Mouse (Mus musculus) 3T3-L1 (cell line): ENCODE measurements around the gene Cyp4a29.
"Not testable (repeated sequence)": the region's sequence is repeated elsewhere in the genome, so short reads cannot be mapped to it uniquely, and the experiment has no call there.

ENCODE experiments used
- DNase-seq: peaks from one replicate; pipeline ENCODE4 v3.0.0-alpha.2; 2015; ENCODE audit warnings: low read depth, low spot score

The Cyp4a29 gene

DNA sequence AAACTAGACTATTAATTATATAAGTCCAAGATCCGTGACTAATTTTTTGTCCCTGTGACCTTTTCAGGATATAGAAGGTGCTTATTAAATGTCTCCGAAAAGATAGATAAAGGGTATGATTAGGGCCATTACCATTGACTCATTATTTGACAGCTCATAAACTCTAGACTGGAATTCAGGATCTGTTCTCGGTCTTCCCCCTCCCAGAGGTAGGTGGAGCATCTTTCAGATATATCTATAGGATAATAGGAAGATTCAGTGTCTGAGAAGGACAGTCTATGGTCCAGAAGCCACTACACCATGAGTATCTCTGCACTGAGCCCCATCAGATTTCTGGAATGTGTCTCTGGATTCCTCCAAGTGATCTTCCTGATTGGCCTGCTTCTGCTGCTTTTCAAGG is at the start of gene Cyp4a29:
Gene Cyp4a29, plus strand, starts transcription at position 301 of the 400 bp plus-strand sequence.
- DNase-seq, result no peak

DNA sequence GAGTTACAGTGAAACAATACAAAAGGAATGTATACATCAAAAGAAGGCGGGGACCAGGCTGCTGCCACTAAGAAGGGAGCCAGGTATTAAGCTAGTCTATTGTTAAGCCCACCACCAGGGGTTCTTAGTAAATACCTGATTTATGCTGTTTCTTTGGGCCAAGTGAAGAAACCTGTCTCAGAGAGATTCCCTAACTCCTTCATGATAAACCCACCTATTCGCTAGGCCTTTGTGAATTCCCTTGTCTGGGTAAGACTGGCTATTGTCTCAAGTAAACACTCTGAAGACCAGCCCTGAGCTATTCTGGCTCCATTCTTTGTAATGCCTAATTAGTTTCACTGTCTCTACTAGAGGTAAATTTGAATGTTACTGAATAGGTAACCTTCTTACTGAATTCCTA is 9.0 kb upstream of the Cyp4a29 start:
- not testable (repeated sequence) for DNase-seq

DNA sequence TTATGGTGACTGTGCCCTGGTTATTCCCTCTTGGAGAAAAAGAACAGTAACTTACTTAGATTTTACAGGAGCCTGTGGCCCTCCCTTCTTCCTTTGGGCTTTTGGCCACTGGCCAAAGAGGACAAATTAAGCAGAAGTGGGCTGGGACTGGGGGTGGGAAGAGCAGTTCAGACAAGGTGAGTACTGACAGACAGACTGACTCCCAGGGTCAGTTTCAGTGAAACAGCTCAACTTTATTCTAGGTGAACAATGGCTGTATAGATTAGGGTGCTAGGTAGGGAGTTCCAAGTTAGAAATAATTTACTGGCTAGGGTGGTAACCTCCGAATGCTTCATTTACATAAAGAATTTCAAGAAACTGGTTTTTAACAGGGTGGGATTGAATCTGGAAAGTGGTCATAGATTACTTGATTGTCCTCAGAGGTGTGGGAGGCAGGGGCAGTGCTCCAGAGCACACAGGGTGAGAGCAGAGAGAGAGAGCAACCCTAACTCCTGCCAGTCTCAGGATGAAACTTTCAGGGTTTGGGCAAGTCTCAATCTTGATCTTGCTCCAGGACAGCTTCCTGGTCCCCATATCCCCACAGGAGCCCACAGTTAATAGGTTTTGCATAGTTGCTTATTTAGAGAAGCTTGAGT is 5.3 kb upstream of the Cyp4a29 start:
- DNase-seq, result no peak

DNA sequence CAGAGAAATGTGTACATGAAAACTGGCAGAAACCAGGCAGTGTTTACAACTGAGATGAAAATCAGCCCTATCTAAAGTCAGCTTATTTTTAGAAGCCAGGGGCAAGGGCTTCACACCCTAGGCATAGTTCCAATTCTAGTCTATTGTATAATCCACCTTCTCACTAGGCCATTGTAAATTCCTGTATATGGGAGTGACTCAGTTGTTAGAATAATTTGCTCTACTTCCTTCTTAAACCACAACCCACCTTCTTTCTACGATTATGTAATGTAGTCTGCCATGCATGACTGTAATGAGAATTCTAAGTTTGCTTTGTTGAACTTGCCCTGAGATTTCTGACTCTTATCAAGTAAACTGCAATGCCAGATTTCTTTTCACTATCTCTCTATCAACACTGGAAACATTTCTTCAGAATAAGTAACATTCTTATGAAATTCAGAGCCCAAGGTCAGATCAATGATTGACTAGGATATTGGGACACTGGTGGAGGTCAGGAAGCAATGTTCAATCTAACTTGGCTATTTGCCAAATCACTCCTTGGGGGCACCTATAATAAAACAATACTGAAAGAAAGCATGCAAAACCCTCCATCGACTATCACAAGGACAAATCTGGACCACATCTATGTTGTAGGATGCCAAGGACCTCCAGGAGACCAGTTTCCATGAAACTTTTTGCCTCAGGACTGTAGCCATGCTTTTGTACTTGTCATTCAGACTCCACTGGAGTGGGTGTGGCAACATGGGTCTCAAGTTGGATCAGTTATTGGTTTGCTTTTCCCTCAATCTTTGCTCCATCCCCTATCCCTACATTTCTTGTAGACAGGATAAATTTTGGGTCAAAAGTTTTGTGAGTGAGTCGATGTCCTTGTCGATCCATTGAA is 23.0 kb downstream of the Cyp4a29 start:
- not testable (repeated sequence) for DNase-seq

DNA sequence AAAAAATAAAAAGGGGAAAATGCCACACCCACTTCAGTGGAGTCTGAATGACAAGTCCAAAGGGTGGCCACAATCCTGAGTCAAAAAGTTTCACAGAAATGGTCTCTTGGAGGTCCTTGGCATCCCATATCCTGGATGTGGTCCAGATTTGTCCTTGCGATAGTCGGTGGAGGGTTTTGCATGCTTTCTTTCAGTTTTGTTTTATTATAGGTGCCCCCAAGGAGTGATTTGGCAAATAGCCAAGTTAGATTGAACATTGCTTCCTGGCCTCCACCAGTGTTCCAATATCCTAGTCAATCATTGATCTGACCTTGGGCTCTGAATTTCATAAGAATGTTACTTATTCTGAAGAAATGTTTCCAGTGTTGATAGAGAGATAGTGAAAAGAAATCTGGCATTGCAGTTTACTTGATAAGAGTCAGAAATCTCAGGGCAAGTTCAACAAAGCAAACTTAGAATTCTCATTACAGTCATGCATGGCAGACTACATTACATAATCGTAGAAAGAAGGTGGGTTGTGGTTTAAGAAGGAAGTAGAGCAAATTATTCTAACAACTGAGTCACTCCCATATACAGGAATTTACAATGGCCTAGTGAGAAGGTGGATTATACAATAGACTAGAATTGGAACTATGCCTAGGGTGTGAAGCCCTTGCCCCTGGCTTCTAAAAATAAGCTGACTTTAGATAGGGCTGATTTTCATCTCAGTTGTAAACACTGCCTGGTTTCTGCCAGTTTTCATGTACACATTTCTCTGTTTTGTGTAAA is 36.5 kb downstream of the Cyp4a29 start:
- not testable (repeated sequence) for DNase-seq

DNA sequence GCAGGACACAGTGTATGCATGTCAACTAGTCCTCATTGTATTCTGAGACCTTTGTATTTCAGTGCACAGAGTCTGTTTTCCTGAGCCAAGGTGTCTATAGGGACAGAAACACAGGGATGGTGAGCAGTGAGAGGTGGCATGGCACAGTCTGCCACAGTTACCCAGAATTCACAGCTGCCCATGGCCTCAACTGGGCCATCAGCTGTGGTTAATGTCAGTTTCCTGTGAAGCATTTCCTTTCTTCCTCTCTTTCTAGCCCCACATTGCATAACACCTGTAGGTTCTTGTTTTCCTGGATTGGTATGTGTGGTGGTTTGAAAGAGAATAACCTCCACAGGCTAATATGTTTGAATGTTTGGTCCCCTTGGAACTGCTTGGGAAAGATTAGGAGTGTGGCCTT is 38.5 kb downstream of the Cyp4a29 start:
- no peak for DNase-seq

DNA sequence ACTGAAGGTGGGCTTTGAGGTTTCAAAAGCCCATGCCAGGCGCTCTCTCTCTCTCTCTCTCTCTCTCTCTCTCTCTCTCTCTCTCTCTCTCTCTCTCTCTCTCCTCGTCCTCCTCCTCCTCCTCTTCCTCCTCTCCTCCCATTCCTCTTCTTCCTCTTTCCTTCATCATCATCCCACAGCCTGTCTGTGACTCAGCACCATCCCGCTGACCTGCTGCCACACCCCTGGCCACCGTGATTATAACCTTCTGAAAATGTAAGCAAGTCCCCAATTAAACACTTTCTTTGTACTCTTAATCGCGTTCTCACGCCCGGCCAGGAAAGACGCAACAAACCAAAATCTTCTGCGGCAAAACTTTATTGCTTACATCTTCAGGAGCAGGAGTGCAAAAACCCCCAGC is 38.9 kb downstream of the Cyp4a29 start:
- DNase-seq, result not testable (repeated sequence)

DNA sequence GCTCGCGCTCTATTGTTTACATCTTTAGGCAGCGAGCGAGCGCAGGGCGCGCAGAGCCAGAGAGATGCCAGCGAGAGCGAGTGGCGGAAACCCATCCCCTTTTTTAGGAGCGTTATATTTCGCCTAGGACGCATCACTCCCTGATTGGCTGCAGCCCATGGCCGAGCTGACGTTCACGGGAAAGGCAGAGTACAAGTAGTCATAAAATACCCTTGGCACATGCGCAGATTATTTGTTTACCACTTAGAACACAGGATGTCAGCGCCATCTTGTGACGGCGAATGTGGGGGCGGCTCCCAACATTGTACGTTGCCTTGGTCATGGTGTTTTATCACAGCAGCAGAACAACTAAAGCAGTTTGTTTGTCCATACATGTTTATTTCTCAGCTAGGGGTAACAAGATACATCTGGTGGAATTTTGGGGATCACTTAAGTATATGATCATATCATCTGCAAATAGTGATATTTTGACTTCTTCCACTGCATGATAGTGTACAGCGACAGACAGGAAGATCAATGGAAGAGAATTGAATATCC is 39.4 kb downstream of the Cyp4a29 start:
- DNase-seq, result not testable (repeated sequence)

DNA sequence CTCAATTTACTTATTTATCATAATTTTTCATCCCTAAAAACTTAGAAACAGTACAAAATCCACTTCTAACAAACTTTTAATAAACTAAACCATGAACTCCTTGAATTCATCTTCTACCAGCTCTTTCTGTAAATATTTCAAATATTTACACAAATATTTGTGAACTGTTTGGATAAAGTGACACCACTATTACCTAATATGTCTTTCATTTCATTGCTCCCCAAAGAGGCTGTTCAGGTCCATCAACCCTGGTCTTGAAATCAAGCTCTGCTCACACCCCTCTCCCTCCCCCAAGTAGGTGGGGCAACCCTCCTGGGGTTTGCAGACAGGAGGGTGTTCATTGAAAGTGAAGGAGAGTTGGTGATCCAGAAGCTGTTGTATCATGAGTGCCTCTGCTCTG is 56.9 kb downstream of the Cyp4a29 start, which contains the start of gene Cyp4a12a:
Gene Cyp4a12a, plus strand, starts transcription at position 301 of the 400 bp plus-strand sequence.
- not testable (repeated sequence) for DNase-seq
